Mouse (Mus musculus) kidney, postnatal 0 days (tissue): ENCODE results near the gene Cd34. TPM values are rescaled to one million over a fixed set of nuclear protein-coding genes. Genes with fewer than 3 reads are reported as not detected.

Source experiments
- ATAC-seq: fragments of 200-750 bp; cut with Nextera tagmentation; replicated peaks from 2 replicates; pipeline ENCODE4 v1.8.0; 2017; ENCODE audit warnings: low read depth, moderate number of reproducible peaks, moderate TSS enrichment, moderate library complexity; ENCODE audit not compliant: low FRiP score
- DNase-seq: peaks from one replicate; pipeline ENCODE4 v3.0.0-alpha.2; 2016; ENCODE audit warnings: low spot score
- H3K27ac ChIP-seq: fragments of 300-500 bp; sonication (generic); 2 replicates; pipeline ENCODE4 v1.5.1; 2014; ENCODE audit warnings: mild to moderate bottlenecking
- H3K27me3 ChIP-seq: fragments of 300-500 bp; sonication (generic); 2 replicates; pipeline ENCODE4 v1.6.1; 2014; ENCODE audit warnings: low read length, mixed read lengths; ENCODE audit not compliant: insufficient read depth
- H3K36me3 ChIP-seq: fragments of 300-500 bp; sonication (generic); 2 replicates; pipeline ENCODE4 v1.6.1; 2014; ENCODE audit warnings: low read length, mixed read lengths; ENCODE audit not compliant: insufficient read depth
- H3K4me1 ChIP-seq: fragments of 300-500 bp; sonication (generic); replicated peaks from 2 replicates; pipeline ENCODE4 v1.6.1; 2014; ENCODE audit warnings: antibody characterized with exemption, low read length, mixed read lengths; ENCODE audit not compliant: insufficient read depth
- H3K4me2 ChIP-seq: fragments of 300-500 bp; sonication (generic); 2 replicates; pipeline ENCODE4 v1.6.1; 2014; ENCODE audit warnings: mild to moderate bottlenecking, low read length, moderate library complexity, mixed read lengths
- H3K4me3 ChIP-seq: fragments of 300-500 bp; sonication (generic); replicated peaks from 2 replicates; pipeline ENCODE4 v1.5.1; 2014; ENCODE audit warnings: low read depth, low read length
- H3K9ac ChIP-seq: fragments of 300-500 bp; sonication (generic); 2 replicates; pipeline ENCODE4 v1.6.1; 2014; ENCODE audit warnings: low read depth, low read length
- H3K9me3 ChIP-seq: fragments of 300-500 bp; sonication (generic); replicated peaks from 2 replicates; pipeline ENCODE4 v1.6.1; 2016; ENCODE audit warnings: low read length, inconsistent platforms, mixed read lengths
- CTCF ChIP-seq: IDR thresholded peaks from 2 replicates; pipeline ENCODE4 v1.5.1; 2016; ENCODE audit warnings: antibody characterized with exemption, low read depth, mild to moderate bottlenecking, moderate library complexity
- WGBS: fragments of 180-500 bp; shearing (Covaris S2); extraction: QIAGEN DNeasy Blood & Tissue Kit; methylation state at CpG from one replicate; pipeline ENCODE4 v1.1.7; 2014; 5-methylcytosine and 5-hydroxymethylcytosine counted together
- polyA plus RNA-seq: library from polyadenylated mRNA; unstranded; fragments of >200 nt; fragmentation: Nextera tagmentation; extraction: Ambion mirVana; gene quantifications from 2 replicates; pipeline ENCODE4 v1.2.1, GENCODE M21; 2015

Cd34 gene
- polyA plus RNA-seq, 1 experiment from 2014 or later: 84.6 TPM

- Histone ChIP-seq H3K4me3 (no peak overlapping the region), H3K27me3 (0 out of 2 replicates have a peak, but pooled peaks cover 3% of the 10 kb centered on the region), H3K36me3 (no peaks in the 10 kb centered on the region), H3K4me1 (0 out of 2 replicates have a peak, but pooled peaks cover 5% of the 10 kb centered on the region), H3K4me2 (0 out of 2 replicates have a peak overlapping the region, but pooled peaks have one; percentile 16), H3K9ac (no peak overlapping the region), H3K9me3 (no peaks in the 10 kb centered on the region), H3K27ac (no peak overlapping the region)
- DNase-seq (no peak), ATAC-seq (no peak)
- no peak for TF ChIP-seq CTCF
These were observed 4.3 kb downstream of the Cd34 start for GRCm38 (mm10) chr1:194942912-194943311.

GRCm38 (mm10) chr1:194943485-194943884 lies 4.9 kb downstream of the Cd34 start:
- Histone ChIP-seq H3K27ac (no peak overlapping the region), H3K36me3 (no peaks in the 10 kb centered on the region)

GRCm38 (mm10) chr1:194945382-194945781 lies 6.8 kb downstream of the Cd34 start:
- Histone ChIP-seq H3K27me3 (no peaks in the 10 kb centered on the region), H3K9ac (no peak overlapping the region), H3K9me3 (no peaks in the 10 kb centered on the region), H3K36me3 (no peaks in the 10 kb centered on the region), H3K27ac (no peak overlapping the region), H3K4me3 (no peak overlapping the region), H3K4me1 (no peaks in the 10 kb centered on the region), H3K4me2 (no peak overlapping the region)
- WGBS: 35% methylated on average over 2 of the region's 2 CpGs
- TF ChIP-seq CTCF: no peak
- DNase-seq (no peak), ATAC-seq (no peak)

More at GRCm38 (mm10) chr1:194943485-194943884, 4.9 kb downstream of the Cd34 start:
- H3K27me3 ChIP-seq: 0 out of 2 replicates have a peak, but pooled peaks cover 3% of the 10 kb centered on the region
- H3K4me1 ChIP-seq: 0 out of 2 replicates have a peak, but pooled peaks cover 5% of the 10 kb centered on the region
- 67% methylated on average over 5 of the region's 5 CpGs for WGBS
- no peak overlapping the region for H3K4me2 ChIP-seq
- no peak for ATAC-seq
- no peaks in the 10 kb centered on the region for H3K9me3 ChIP-seq
- H3K4me3 ChIP-seq: no peak overlapping the region
- no peak for TF ChIP-seq CTCF
- DNase-seq: no peak
- H3K9ac ChIP-seq: no peak overlapping the region

- no peak for DNase-seq
- 91% methylated on average over 1 of the region's 1 CpGs for WGBS
These were observed 7.8 kb downstream of the Cd34 start for GRCm38 (mm10) chr1:194946467-194946866.

DNA sequence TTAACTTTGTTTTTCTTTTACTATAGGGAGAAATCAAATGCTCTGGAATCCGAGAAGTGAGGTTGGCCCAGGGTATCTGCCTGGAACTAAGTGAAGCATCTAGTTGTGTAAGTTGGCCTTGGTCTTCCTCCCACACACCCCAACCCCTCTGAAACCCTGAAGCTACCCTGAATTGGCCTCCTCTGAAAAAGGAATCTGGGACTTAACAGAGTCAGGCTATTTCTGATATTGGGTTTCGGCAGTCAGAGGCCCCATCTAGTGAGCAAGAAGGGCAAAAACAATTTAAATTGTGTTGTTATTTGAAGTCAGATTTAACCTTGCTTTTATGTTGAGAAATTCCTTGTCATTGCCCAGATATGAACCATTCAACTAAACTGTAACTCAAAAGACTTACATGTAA lies 12.3 kb downstream of the Cd34 start:
- Histone ChIP-seq H3K4me2 (no peak overlapping the region), H3K9me3 (no peaks in the 10 kb centered on the region), H3K9ac (no peak overlapping the region), H3K27me3 (no peaks in the 10 kb centered on the region), H3K27ac (no peak overlapping the region), H3K36me3 (no peaks in the 10 kb centered on the region), H3K4me3 (no peak overlapping the region), H3K4me1 (no peaks in the 10 kb centered on the region)
- DNase-seq: peak; percentile 79
- TF ChIP-seq CTCF: peak; percentile 65
- 31% methylated on average over 2 of the region's 2 CpGs for WGBS
- no peak for ATAC-seq

More at GRCm38 (mm10) chr1:194946467-194946866, 7.8 kb downstream of the Cd34 start:
- no peaks in the 10 kb centered on the region for H3K36me3 ChIP-seq
- H3K9ac ChIP-seq: no peak overlapping the region
- no peak for ATAC-seq
- no peaks in the 10 kb centered on the region for H3K9me3 ChIP-seq
- no peak overlapping the region for H3K4me3 ChIP-seq
- H3K27me3 ChIP-seq: no peaks in the 10 kb centered on the region
- no peak for TF ChIP-seq CTCF
- H3K4me2 ChIP-seq: no peak overlapping the region
- H3K4me1 ChIP-seq: no peaks in the 10 kb centered on the region
- no peak overlapping the region for H3K27ac ChIP-seq

GRCm38 (mm10) chr1:194952891-194953290 lies 14.3 kb downstream of the Cd34 start:
- Histone ChIP-seq H3K27me3 (no peaks in the 10 kb centered on the region), H3K4me1 (no peaks in the 10 kb centered on the region), H3K27ac (no peak overlapping the region), H3K9ac (no peak overlapping the region), H3K4me3 (no peak overlapping the region), H3K9me3 (no peaks in the 10 kb centered on the region), H3K36me3 (no peaks in the 10 kb centered on the region), H3K4me2 (no peak overlapping the region)
- DNase-seq: no peak
- ATAC-seq: no peak
- 67% methylated on average over 1 of the region's 1 CpGs for WGBS
- peak; percentile 47; the same call in 1 of the 2 replicates for TF ChIP-seq CTCF

DNA sequence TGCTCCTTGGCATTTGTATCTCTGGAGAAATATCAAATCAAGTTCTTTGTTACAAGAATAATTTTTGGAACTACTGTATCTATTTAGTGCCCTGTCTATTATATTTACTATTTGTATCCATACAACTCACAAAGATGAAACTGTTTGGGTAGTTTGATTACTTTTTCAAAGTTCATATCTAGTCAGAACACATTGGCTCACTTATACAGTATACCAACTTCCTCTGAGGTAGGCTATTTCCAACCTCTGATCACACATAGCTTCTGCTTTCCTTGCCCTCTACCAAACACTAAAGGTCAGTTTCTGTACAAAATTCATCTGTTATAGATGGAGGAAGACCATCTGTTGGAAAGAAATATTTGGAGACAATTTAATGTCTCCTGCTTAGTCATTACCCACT lies 16.1 kb downstream of the Cd34 start:
- Histone ChIP-seq H3K9ac (no peak overlapping the region), H3K4me3 (no peak overlapping the region), H3K4me1 (no peaks in the 10 kb centered on the region), H3K27me3 (no peaks in the 10 kb centered on the region), H3K27ac (no peak overlapping the region), H3K36me3 (no peaks in the 10 kb centered on the region), H3K4me2 (no peak overlapping the region), H3K9me3 (no peaks in the 10 kb centered on the region)
- ATAC-seq: no peak
- no peak for DNase-seq
- TF ChIP-seq CTCF: no peak
